8 mouse cellular contexts compared by ENCODE assay signal in genomic region chr15:103358278-103359121, GRCm38 (mm10). TPM values are rescaled to one million over a fixed set of nuclear protein-coding genes. Genes with fewer than 3 reads are reported as not detected.
DNase-seq lines count a peak whose midpoint lies in the region; ATAC-seq and TF ChIP-seq lines count a peak whose summit lies in the region.

No protein-coding gene starts in this region.

- DNase-seq in heart, adult 11 months, result peak; percentile 96
- no peak for DNase-seq in heart, adult 8-10 months (ENCODE audit: low spot score)
- DNase-seq in Patski (ENCODE audit: low read depth, low spot score), result peak; percentile 80
- DNase-seq in cerebellum, adult 11 months, result no peak
- DNase-seq in spleen, postnatal 4 days (ENCODE audit: low spot score in 2 of 2), result no peak

- H3K27ac ChIP-seq in heart, embryonic 12.5 days (ENCODE audit: poor library complexity, severe bottlenecking), result peak overlapping the region; percentile 99
- peak overlapping the region; percentile 69 for H3K27ac ChIP-seq in liver, embryonic 12.5 days

- peak; percentile 93 for ATAC-seq in Patski
- ATAC-seq in heart, embryonic 12.5 days (ENCODE audit: insufficient number of reproducible peaks, low FRiP score), result peak; percentile 55
- ATAC-seq in liver, embryonic 12.5 days, result peak; percentile 17; the same call in 1 of the 2 replicates
- no peak for ATAC-seq in megakaryocyte-erythroid progenitor cell, adult 5-6 weeks (replicated peaks; ENCODE audit: low FRiP score, low TSS enrichment, poor library complexity, severe bottlenecking)

- in situ Hi-C loops in Patski (cut with MboI; ENCODE audit: low pct_unique_long_range_greater_than_20kb), result no loop called here

- H3K9me3 ChIP-seq in heart, embryonic 12.5 days (replicated peaks), result no peaks in the 10 kb centered on the region
- no peaks in the 10 kb centered on the region for H3K9me3 ChIP-seq in liver, embryonic 12.5 days (replicated peaks)

- peaks cover 83% of the 10 kb centered on the region for H3K4me1 ChIP-seq in heart, embryonic 12.5 days (replicated peaks)
- H3K4me1 ChIP-seq in liver, embryonic 12.5 days, result peaks cover 59% of the 10 kb centered on the region

- H3K4me3 ChIP-seq in heart, embryonic 12.5 days, result no peak overlapping the region
- H3K4me3 ChIP-seq in liver, embryonic 12.5 days, result no peak overlapping the region

- no peak for TF ChIP-seq CTCF in Patski (IDR thresholded peaks at IDR 0.05)

- POLR2A ChIA-PET in Patski (lab: Charles Lee), result interaction anchor here (0.7 kb wide), 1 partner anchor 11 kb away, joined by 4 read pairs; no protein-coding TSS in a partner anchor

- peak overlapping the region; percentile 59 for H3K9ac ChIP-seq in heart, embryonic 12.5 days
- H3K9ac ChIP-seq in liver, embryonic 12.5 days, result no peak overlapping the region

- peaks cover 60% of the 10 kb centered on the region for H3K36me3 ChIP-seq in heart, embryonic 12.5 days
- peaks cover 52% of the 10 kb centered on the region for H3K36me3 ChIP-seq in liver, embryonic 12.5 days

- peak overlapping the region; percentile 51 for H3K4me2 ChIP-seq in heart, embryonic 12.5 days
- no peak overlapping the region for H3K4me2 ChIP-seq in liver, embryonic 12.5 days

- 31% methylated on average over 4 of the region's 4 CpGs for WGBS in heart, embryonic 12.5 days
- WGBS in liver, embryonic 12.5 days (ENCODE audit: insufficient replicate concordance), result 25% methylated on average over 4 of the region's 4 CpGs

- CTCF ChIA-PET in Patski (lab: Charles Lee), result interaction anchor here (1.0 to 2.1 kb wide), 9 partner anchors 8 to 35 kb away, joined by 3 to 11 read pairs (median 4); partner anchors contain the start of gene Itga5

- H3K27me3 ChIP-seq in Patski, result no peaks in the 10 kb centered on the region
- H3K27me3 ChIP-seq in heart, embryonic 12.5 days (replicated peaks), result no peaks in the 10 kb centered on the region
- H3K27me3 ChIP-seq in liver, embryonic 12.5 days (replicated peaks), result no peaks in the 10 kb centered on the region

RNA-seq across cellular contexts. Expression of gene Itga5, which starts 8.1 kb away (rescaled TPM):
- 10 to 100 TPM; 27.8 to 40.2 (median 33.7) TPM for total RNA-seq in heart, adult 8-10 months (2022)
- 48.6 TPM for polyA plus RNA-seq in Patski (2021)
- polyA plus RNA-seq in heart, embryonic 12.5 days (2016; fragmentation: Nextera tagmentation; extraction: Ambion mirVana), result 111 and 115 TPM in 2 replicates
- 21.8 and 23.2 TPM in 2 replicates for polyA plus RNA-seq in liver, embryonic 12.5 days (2016; fragmentation: Nextera tagmentation; extraction: Ambion mirVana)
- total RNA-seq in megakaryocyte-erythroid progenitor cell, adult 5-6 weeks (2014; fragmentation: Nextera tagmentation), result 51.5 and 56.4 TPM in 2 replicates
- total RNA-seq in megakaryocyte-erythroid progenitor cell, adult 5-6 weeks (2017), result 11.5 and 11.8 TPM in 2 replicates

RNA-seq across cellular contexts. Expression of gene Zfp385a, which starts 18.6 kb away (rescaled TPM):
- 1 to 10 TPM; 6.7 to 9.5 (median 8.8) TPM for total RNA-seq in heart, adult 8-10 months (2022)
- polyA plus RNA-seq in Patski (2021), result 22.9 TPM
- 9.2 and 10.3 TPM in 2 replicates for polyA plus RNA-seq in heart, embryonic 12.5 days (2016; fragmentation: Nextera tagmentation; extraction: Ambion mirVana)
- 7.7 and 8.2 TPM in 2 replicates for polyA plus RNA-seq in liver, embryonic 12.5 days (2016; fragmentation: Nextera tagmentation; extraction: Ambion mirVana)
- total RNA-seq in megakaryocyte-erythroid progenitor cell, adult 5-6 weeks (2014; fragmentation: Nextera tagmentation), result 23.4 and 28.7 TPM in 2 replicates
- total RNA-seq in megakaryocyte-erythroid progenitor cell, adult 5-6 weeks (2017), result 1.7 and 2.1 TPM in 2 replicates

RNA-seq across cellular contexts. Expression of gene Gpr84, which starts 48.1 kb away (rescaled TPM):
- total RNA-seq in heart, adult 8-10 months (2022), result not detected
- polyA plus RNA-seq in Patski (2021), result not detected
- 0.17 and 0.29 TPM in 2 replicates for polyA plus RNA-seq in heart, embryonic 12.5 days (2016; fragmentation: Nextera tagmentation; extraction: Ambion mirVana)
- polyA plus RNA-seq in liver, embryonic 12.5 days (2016; fragmentation: Nextera tagmentation; extraction: Ambion mirVana), result 0.75 and 0.78 TPM in 2 replicates
- total RNA-seq in megakaryocyte-erythroid progenitor cell, adult 5-6 weeks (2014; fragmentation: Nextera tagmentation), result 0.49 TPM in 1 of 2 replicates, not detected in the other
- total RNA-seq in megakaryocyte-erythroid progenitor cell, adult 5-6 weeks (2017), result 0.34 and 1.3 TPM in 2 replicates

Comparison
In these comparisons a context has a peak if more than half of its experiments do, and no peak if none do; other contexts are left out.
1. DNase-seq: peak in heart, adult 11 months (single experiment) and Patski (single experiment); none in heart, adult 8-10 months (single experiment), cerebellum, adult 11 months (single experiment) and spleen, postnatal 4 days (0 of 2).